Mouse (Mus musculus) C2C12 (cell line): ENCODE results near the gene Setmar.

Experiments
- CEBPB ChIP-seq: IDR thresholded peaks from one replicate; pipeline ENCODE4 v1.6.1; 2011; ENCODE audit warnings: low read depth, mild to moderate bottlenecking, control low read depth, moderate library complexity
- CTCF ChIP-seq: IDR thresholded peaks from one replicate; pipeline ENCODE4 v1.5.1; 2011; ENCODE audit not compliant: control insufficient read depth, insufficient read depth, insufficient read length
- FOSL1 ChIP-seq: IDR thresholded peaks from one replicate; pipeline ENCODE4 v1.8.0; 2011; ENCODE audit warnings: mild to moderate bottlenecking, low read length; ENCODE audit not compliant: poor library complexity, insufficient read depth, severe bottlenecking
- MAX ChIP-seq: IDR thresholded peaks from one replicate; pipeline ENCODE4 v1.6.1; 2011; ENCODE audit warnings: mild to moderate bottlenecking, control low read depth
- MYOD1 ChIP-seq: IDR thresholded peaks from one replicate; pipeline ENCODE4 v1.6.1; 2011; ENCODE audit warnings: low read depth; ENCODE audit not compliant: control insufficient read depth, insufficient read length
- MYOG ChIP-seq: IDR thresholded peaks from one replicate; pipeline ENCODE4 v1.6.1; 2011; ENCODE audit not compliant: control insufficient read depth, insufficient read length; ENCODE audit errors: extremely low read depth
- USF1 ChIP-seq: IDR thresholded peaks from one replicate; pipeline ENCODE4 v1.6.1; 2011; ENCODE audit warnings: low read depth, mild to moderate bottlenecking, control low read depth, moderate library complexity

DNA sequence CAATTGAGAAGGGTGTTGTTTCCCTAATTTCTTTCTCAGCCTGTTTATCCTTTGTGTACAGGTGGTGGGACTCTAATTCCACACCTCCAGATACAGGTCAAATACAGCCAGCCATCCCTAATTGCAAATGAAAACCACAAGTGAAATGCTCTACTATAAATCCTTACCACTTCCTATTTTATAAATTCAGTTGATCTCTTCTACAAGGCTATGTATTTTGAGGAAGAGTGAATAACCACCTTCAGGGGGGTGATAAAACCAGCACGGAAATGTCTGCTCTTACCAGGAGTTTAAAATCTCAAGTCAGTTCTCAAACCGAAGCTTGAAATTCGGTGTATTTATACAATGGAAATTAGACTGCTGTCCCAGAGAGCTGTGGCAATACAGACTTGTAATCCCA, 8.9 kb upstream of the Setmar start:
- TF ChIP-seq CTCF (no peak), USF1 (no peak), FOSL1 (no peak), MYOG (no peak), MAX (no peak), CEBPB (no peak), MYOD1 (no peak)
